Mouse (Mus musculus) liver, adult 2 months (tissue): ENCODE measurements around the gene Abca7. TPM values are rescaled to one million over a fixed set of nuclear protein-coding genes. Genes with fewer than 3 reads are reported as not detected.

Experiments
- DNase-seq: peaks from one replicate; pipeline ENCODE4 v3.0.0-alpha.2; 2011; ENCODE audit warnings: low read depth, low spot score; ENCODE audit errors: extremely low read depth
- H3K27ac ChIP-seq: fragments of 200-500 bp; replicated peaks from 2 replicates; pipeline ENCODE4 v1.5.1; 2012; ENCODE audit warnings: low read depth, mild to moderate bottlenecking, control low read depth, inconsistent platforms, low read length; ENCODE audit not compliant: insufficient read depth
- H3K27me3 ChIP-seq: fragments of 200-500 bp; 2 replicates; pipeline ENCODE4 v1.6.1; 2012; ENCODE audit warnings: mild to moderate bottlenecking, moderate library complexity, low read length, inconsistent platforms; ENCODE audit not compliant: control insufficient read depth, insufficient read depth
- H3K36me3 ChIP-seq: fragments of 200-500 bp; 2 replicates; pipeline ENCODE4 v1.6.1; 2012; ENCODE audit warnings: low read length, inconsistent platforms; ENCODE audit not compliant: control insufficient read depth, insufficient read depth
- H3K4me1 ChIP-seq: fragments of 200-500 bp; 2 replicates; pipeline ENCODE4 v1.6.1; 2011; ENCODE audit warnings: low read length; ENCODE audit not compliant: control insufficient read depth, insufficient read depth
- H3K4me3 ChIP-seq: fragments of 200-500 bp; 2 replicates; pipeline ENCODE4 v1.5.1; 2011; ENCODE audit warnings: low read depth, mild to moderate bottlenecking, control low read depth, low read length, moderate library complexity; ENCODE audit not compliant: insufficient read depth
- H3K79me2 ChIP-seq: fragments of 200-500 bp; 2 replicates; pipeline ENCODE4 v1.6.1; 2012; ENCODE audit warnings: inconsistent platforms, mild to moderate bottlenecking, low read length, moderate library complexity; ENCODE audit not compliant: control insufficient read depth, insufficient read depth
- H3K9ac ChIP-seq: fragments of 200-500 bp; 2 replicates; pipeline ENCODE4 v1.6.1; 2012; ENCODE audit warnings: low read depth, mild to moderate bottlenecking, control low read depth, inconsistent platforms, low read length
- CTCF ChIP-seq: fragments of 200-500 bp; IDR thresholded peaks from 2 replicates; pipeline ENCODE4 v1.5.1; 2011; ENCODE audit warnings: low read depth, low read length, control low read depth
- POLR2A ChIP-seq: fragments of 200-500 bp; IDR thresholded peaks from 2 replicates; pipeline ENCODE4 v1.6.1; 2011; ENCODE audit warnings: low read length, control low read depth; ENCODE audit not compliant: insufficient read depth; ENCODE audit errors: extremely low read depth
- WGBS: fragments of 180-500 bp; shearing (Covaris S2); methylation state at CpG from one replicate; pipeline ENCODE4 v1.1.7; 2018; 5-methylcytosine and 5-hydroxymethylcytosine counted together
- polyA plus RNA-seq: library from polyadenylated mRNA; depleted of rRNA; stranded (reverse); fragments of >200 nt; gene quantifications from 2 replicates; pipeline ENCODE4 v1.2.3, GENCODE M21; 2012
- total RNA-seq: library from RNA; depleted of rRNA; stranded (reverse); fragments of >200 nt; gene quantifications from 2 replicates; pipeline ENCODE4 v1.2.3, GENCODE M21; 2014

Abca7 gene
- total and polyA plus RNA-seq, 2 experiments = 1.4 to 3.2 TPM

GRCm38 (mm10) chr10:80025889-80026288 is 29.6 kb downstream of the Abca7 start:
- WGBS = 67% methylated on average over 12 of the region's 12 CpGs
- Histone ChIP-seq H3K9ac (no peak overlapping the region), H3K36me3 (no peaks in the 10 kb centered on the region)

GRCm38 (mm10) chr10:80027681-80028520 is 31.6 kb downstream of the Abca7 start:
- no peaks in the 10 kb centered on the region for H3K79me2 ChIP-seq
- H3K9ac ChIP-seq = no peak overlapping the region
- H3K27ac ChIP-seq = no peak overlapping the region
- H3K4me1 ChIP-seq = peaks cover 4% of the 10 kb centered on the region; the same call in 1 of the 2 replicates
- DNase-seq = no peak
- no peak for TF ChIP-seq CTCF
- TF ChIP-seq POLR2A = no peak
- WGBS = 83% methylated on average over 20 of the region's 20 CpGs
- H3K27me3 ChIP-seq = no peaks in the 10 kb centered on the region
- no peak overlapping the region for H3K4me3 ChIP-seq
- no peaks in the 10 kb centered on the region for H3K36me3 ChIP-seq

More at GRCm38 (mm10) chr10:80025889-80026288, 29.6 kb downstream of the Abca7 start:
- no peaks in the 10 kb centered on the region for H3K79me2 ChIP-seq
- no peak for DNase-seq
- TF ChIP-seq CTCF = no peak
- no peak for TF ChIP-seq POLR2A
- H3K27ac ChIP-seq = no peak overlapping the region
- no peaks in the 10 kb centered on the region for H3K27me3 ChIP-seq
- no peaks in the 10 kb centered on the region for H3K4me1 ChIP-seq
- no peak overlapping the region for H3K4me3 ChIP-seq

GRCm38 (mm10) chr10:80028521-80028846 is 32.2 kb downstream of the Abca7 start:
- Histone ChIP-seq H3K79me2 (no peaks in the 10 kb centered on the region), H3K9ac (no peak overlapping the region), H3K4me3 (no peak overlapping the region), H3K4me1 (peaks cover 5% of the 10 kb centered on the region; the same call in 1 of the 2 replicates), H3K36me3 (no peaks in the 10 kb centered on the region), H3K27ac (no peak overlapping the region), H3K27me3 (no peaks in the 10 kb centered on the region)
- no peak for DNase-seq
- WGBS = 95% methylated on average over 13 of the region's 13 CpGs
- TF ChIP-seq POLR2A (no peak), CTCF (no peak)

GRCm38 (mm10) chr10:80030191-80030590 is 33.9 kb downstream of the Abca7 start:
- WGBS = 89% methylated on average over 9 of the region's 9 CpGs
- peaks cover 7% of the 10 kb centered on the region; the same call in 1 of the 2 replicates for H3K4me1 ChIP-seq

GRCm38 (mm10) chr10:80030736-80031135 is 34.4 kb downstream of the Abca7 start:
- no peak for TF ChIP-seq POLR2A
- TF ChIP-seq CTCF = no peak
- peaks cover 7% of the 10 kb centered on the region; the same call in 1 of the 2 replicates for H3K4me1 ChIP-seq
- H3K79me2 ChIP-seq = no peaks in the 10 kb centered on the region
- H3K9ac ChIP-seq = no peak overlapping the region
- no peaks in the 10 kb centered on the region for H3K27me3 ChIP-seq
- H3K27ac ChIP-seq = no peak overlapping the region
- DNase-seq = no peak
- WGBS = 90% methylated on average over 17 of the region's 17 CpGs
- peaks cover under 1% of the 10 kb centered on the region; the same call in 1 of the 2 replicates for H3K36me3 ChIP-seq
- no peak overlapping the region for H3K4me3 ChIP-seq

More at GRCm38 (mm10) chr10:80030191-80030590, 33.9 kb downstream of the Abca7 start:
- H3K27me3 ChIP-seq = no peaks in the 10 kb centered on the region
- TF ChIP-seq POLR2A = no peak
- no peak for TF ChIP-seq CTCF
- H3K36me3 ChIP-seq = no peaks in the 10 kb centered on the region
- H3K4me3 ChIP-seq = no peak overlapping the region
- H3K27ac ChIP-seq = no peak overlapping the region
- no peak overlapping the region for H3K9ac ChIP-seq
- H3K79me2 ChIP-seq = no peaks in the 10 kb centered on the region
- DNase-seq = no peak
